Mouse (Mus musculus) MEL (cell line): Measurements from ENCODE around the gene Nuak2. TPM values are rescaled to one million over a fixed set of nuclear protein-coding genes. Genes with fewer than 3 reads are reported as not detected.

ENCODE experiments used
- DNase-seq: peaks from one replicate; pipeline ENCODE4 v3.0.0; 2011; ENCODE audit warnings: low read depth, low spot score
- H3K27ac ChIP-seq: 2 replicates; pipeline ENCODE4 v1.5.1; 2012; ENCODE audit warnings: low read depth, mild to moderate bottlenecking, control low read depth, low read length, moderate library complexity; ENCODE audit not compliant: control insufficient read depth
- H3K27me3 ChIP-seq, 2 experiments: fragments of 150-350 bp in 1 of 2; sonication (generic) in 1 of 2; 2 replicates each; pipeline ENCODE4 v1.6.1; 2012; ENCODE audit warnings: low read length in 2 of 2, mild to moderate bottlenecking in 2 of 2, improper control_type of control experiment in 1 of 2, moderate library complexity in 1 of 2; ENCODE audit not compliant: insufficient read depth in 2 of 2, control insufficient read depth in 1 of 2
- H3K36me3 ChIP-seq, 2 experiments: 2 replicates each; pipeline ENCODE4 v1.6.1; 2012 to 2014; ENCODE audit warnings: low read length in 2 of 2, improper control_type of control experiment in 1 of 2, inconsistent platforms in 1 of 2, mild to moderate bottlenecking in 1 of 2; ENCODE audit not compliant: insufficient read depth in 2 of 2, control insufficient read depth in 1 of 2
- H3K4me1 ChIP-seq, 2 experiments: fragments of 150-350 bp in 1 of 2; sonication (generic) in 1 of 2; 2 replicates each; pipeline ENCODE4 v1.6.1; 2012; ENCODE audit warnings: low read length in 2 of 2, improper control_type of control experiment in 1 of 2, mild to moderate bottlenecking in 1 of 2; ENCODE audit not compliant: insufficient read depth in 2 of 2, control insufficient read depth in 1 of 2
- H3K4me3 ChIP-seq, 2 experiments: fragments of 150-350 bp in 1 of 2; sonication (generic) in 1 of 2; 2 replicates each; pipeline ENCODE4 v1.5.1; 2012; ENCODE audit warnings: low read depth in 2 of 2, low read length in 2 of 2, mild to moderate bottlenecking in 2 of 2, moderate library complexity in 2 of 2, control low read depth in 1 of 2, improper control_type of control experiment in 1 of 2; ENCODE audit not compliant: control insufficient read depth in 1 of 2, insufficient read depth in 1 of 2
- H3K79me2 ChIP-seq: 2 replicates; pipeline ENCODE4 v1.6.1; 2012; ENCODE audit warnings: mild to moderate bottlenecking, low read length, moderate library complexity; ENCODE audit not compliant: control insufficient read depth, poor library complexity, insufficient read depth
- H3K9ac ChIP-seq: 2 replicates; pipeline ENCODE4 v1.6.1; 2012; ENCODE audit warnings: low read depth, mild to moderate bottlenecking, control low read depth, low read length, moderate library complexity; ENCODE audit not compliant: control insufficient read depth, poor library complexity, severe bottlenecking
- H3K9me3 ChIP-seq: fragments of 150-350 bp; sonication (generic); replicated peaks from 2 replicates; pipeline ENCODE4 v1.6.1; 2012; ENCODE audit warnings: mild to moderate bottlenecking, low read length, improper control_type of control experiment, moderate library complexity; ENCODE audit not compliant: insufficient read depth
- BHLHE40 ChIP-seq: IDR thresholded peaks from 2 replicates; pipeline ENCODE4 v1.6.1; 2012; ENCODE audit warnings: low read depth, mild to moderate bottlenecking, inconsistent platforms, low read length, improper control_type of control experiment, borderline replicate concordance
- E2F4 ChIP-seq: IDR thresholded peaks from 2 replicates; pipeline ENCODE4 v1.6.1; 2011; ENCODE audit warnings: low read depth, low read length, improper control_type of control experiment, borderline replicate concordance
- ETS1 ChIP-seq: IDR thresholded peaks from 2 replicates; pipeline ENCODE4 v1.6.1; 2012; ENCODE audit warnings: low read depth, mild to moderate bottlenecking, inconsistent platforms, low read length, improper control_type of control experiment, moderate library complexity
- HCFC1 ChIP-seq: IDR thresholded peaks from 2 replicates; pipeline ENCODE4 v1.6.1; 2012; ENCODE audit warnings: low read depth, mild to moderate bottlenecking, inconsistent platforms, low read length, improper control_type of control experiment, moderate library complexity
- JUND ChIP-seq: IDR thresholded peaks from 2 replicates; pipeline ENCODE4 v1.6.1; 2011; ENCODE audit warnings: low read depth, mild to moderate bottlenecking, improper control_type of control experiment, low read length
- KAT2A ChIP-seq: conservative IDR thresholded peaks from 2 replicates; pipeline ENCODE4 v1.6.1; 2012; ENCODE audit warnings: low read depth, low read length, improper control_type of control experiment, inconsistent platforms
- MAFK ChIP-seq: IDR thresholded peaks from 2 replicates; pipeline ENCODE4 v1.6.1; 2011; ENCODE audit warnings: low read depth, mild to moderate bottlenecking, low read length, improper control_type of control experiment, borderline replicate concordance
- MAX ChIP-seq: IDR thresholded peaks from 2 replicates; pipeline ENCODE4 v1.6.1; 2011; ENCODE audit warnings: low read length, improper control_type of control experiment
- MAZ ChIP-seq: IDR thresholded peaks from 2 replicates; pipeline ENCODE4 v1.6.1; 2012; ENCODE audit warnings: low read depth, mild to moderate bottlenecking, inconsistent platforms, low read length, improper control_type of control experiment
- MXI1 ChIP-seq: IDR thresholded peaks from 2 replicates; pipeline ENCODE4 v1.6.1; 2011; ENCODE audit warnings: mild to moderate bottlenecking, low read depth, low read length, improper control_type of control experiment
- MYB ChIP-seq: IDR thresholded peaks from 2 replicates; pipeline ENCODE4 v1.6.1; 2011; ENCODE audit warnings: mild to moderate bottlenecking, low read depth, low read length, improper control_type of control experiment
- MYC ChIP-seq: IDR thresholded peaks from 2 replicates; pipeline ENCODE4 v1.6.1; 2011; ENCODE audit warnings: low read depth, mild to moderate bottlenecking, low read length, improper control_type of control experiment, moderate library complexity
- NRF1 ChIP-seq: IDR thresholded peaks from 2 replicates; pipeline ENCODE4 v1.6.1; 2014; ENCODE audit warnings: low read depth, mild to moderate bottlenecking, inconsistent platforms, low read length, improper control_type of control experiment, moderate library complexity; ENCODE audit not compliant: poor library complexity, insufficient read depth, severe bottlenecking
- POLR2A ChIP-seq, 2 experiments: IDR thresholded peaks; 2 replicates each; pipeline ENCODE4 v1.6.1; 2011 to 2012; ENCODE audit warnings: low read length in 2 of 2, mild to moderate bottlenecking in 2 of 2, control low read depth in 1 of 2, improper control_type of control experiment in 1 of 2, low read depth in 1 of 2, moderate library complexity in 1 of 2; ENCODE audit not compliant: control insufficient read depth in 1 of 2, insufficient read depth in 1 of 2, poor library complexity in 1 of 2
- POLR2AphosphoS2 ChIP-seq: IDR thresholded peaks from 2 replicates; pipeline ENCODE4 v1.6.1; 2011; ENCODE audit warnings: low read length, improper control_type of control experiment
- POLR2AphosphoS5 ChIP-seq: IDR thresholded peaks from 2 replicates; pipeline ENCODE4 v1.6.1; 2012; ENCODE audit warnings: low read depth, borderline replicate concordance, mild to moderate bottlenecking, inconsistent platforms, low read length, moderate library complexity, mixed read lengths
- RCOR1 ChIP-seq: IDR thresholded peaks from 2 replicates; pipeline ENCODE4 v1.6.1; 2012; ENCODE audit warnings: low read depth, mild to moderate bottlenecking, inconsistent platforms, low read length, improper control_type of control experiment
- SIN3A ChIP-seq: IDR thresholded peaks from 2 replicates; pipeline ENCODE4 v1.6.1; 2012; ENCODE audit warnings: low read length, improper control_type of control experiment, inconsistent platforms
- TAL1 ChIP-seq: IDR thresholded peaks from 2 replicates; pipeline ENCODE4 v1.6.1; 2012; ENCODE audit warnings: mild to moderate bottlenecking, inconsistent platforms, low read length, moderate library complexity, mixed read lengths
- UBTF ChIP-seq: IDR thresholded peaks from 2 replicates; pipeline ENCODE4 v1.6.1; 2012; ENCODE audit warnings: low read depth, mild to moderate bottlenecking, inconsistent platforms, low read length, improper control_type of control experiment, moderate library complexity, borderline replicate concordance; ENCODE audit not compliant: insufficient read depth
- USF1 ChIP-seq: IDR thresholded peaks from 2 replicates; pipeline ENCODE4 v1.6.1; 2014; ENCODE audit warnings: low read depth, mild to moderate bottlenecking, inconsistent platforms, low read length, improper control_type of control experiment, moderate library complexity
- USF2 ChIP-seq, 2 experiments: IDR thresholded peaks; 2 replicates each; pipeline ENCODE4 v1.6.1; 2011 to 2012; ENCODE audit warnings: improper control_type of control experiment in 2 of 2, low read length in 2 of 2, borderline replicate concordance in 1 of 2, inconsistent platforms in 1 of 2, low read depth in 1 of 2, mild to moderate bottlenecking in 1 of 2; ENCODE audit not compliant: insufficient read depth in 1 of 2
- ZC3H11A ChIP-seq: IDR thresholded peaks from 2 replicates; pipeline ENCODE4 v1.6.1; 2012; ENCODE audit warnings: low read depth, mild to moderate bottlenecking, inconsistent platforms, low read length, improper control_type of control experiment
- ZMIZ1 ChIP-seq: IDR thresholded peaks from 2 replicates; pipeline ENCODE4 v1.6.1; 2012; ENCODE audit warnings: low read depth, mild to moderate bottlenecking, inconsistent platforms, low read length, improper control_type of control experiment, moderate library complexity
- polyA plus RNA-seq, 2 experiments: library from polyadenylated mRNA; stranded (reverse) in 1 of 2; unstranded in 1 of 2; fragments of >175 nt in 1 of 2; fragments of >200 nt in 1 of 2; gene quantifications; 2 replicates each; pipeline versions ENCODE4 v1.2.1 to v1.2.4; 2012; ENCODE audit warnings: low replicate concordance in 2 of 2, low read depth in 1 of 2; ENCODE audit not compliant: insufficient read length in 2 of 2, insufficient read depth in 1 of 2, missing spikeins in 1 of 2
- total RNA-seq: library from RNA; depleted of rRNA; stranded (reverse); fragments of 300-350 nt; gene quantifications from 2 replicates; pipeline ENCODE4 v1.2.3, GENCODE M21; 2012

The Nuak2 gene
- total and polyA plus RNA-seq, 3 experiments: 3.0 to 3.2 TPM; not detected in 1

- H3K9me3 ChIP-seq: no peaks in the 10 kb centered on the region
- no peak for DNase-seq
- H3K36me3 ChIP-seq: no peaks in the 10 kb centered on the region
- H3K27ac ChIP-seq: no peak overlapping the region
- no peak overlapping the region for H3K9ac ChIP-seq
- H3K4me1 ChIP-seq: no peaks in the 10 kb centered on the region
- TF ChIP-seq POLR2AphosphoS5: no peak
- TF ChIP-seq SIN3A: no peak
- TF ChIP-seq ETS1: no peak
- TF ChIP-seq ZC3H11A: no peak
- TF ChIP-seq POLR2AphosphoS2: no peak
- no peak for TF ChIP-seq USF1
- H3K4me3 ChIP-seq: no peak overlapping the region
- no peaks in the 10 kb centered on the region; a peak in 1 of 4 replicates for H3K27me3 ChIP-seq
- no peaks in the 10 kb centered on the region for H3K79me2 ChIP-seq
These were observed 44.7 kb upstream of the Nuak2 start for GRCm38 (mm10) chr1:132271237-132271636.

GRCm38 (mm10) chr1:132276694-132277093 lies 39.2 kb upstream of the Nuak2 start:
- Histone ChIP-seq H3K27me3 (peaks cover 5 to 8% of the 10 kb centered on the region in 2 experiments; a peak in 2 of 4 replicates), H3K4me3 (no peak overlapping the region), H3K9me3 (no peaks in the 10 kb centered on the region), H3K79me2 (no peaks in the 10 kb centered on the region), H3K36me3 (no peaks in the 10 kb centered on the region), H3K27ac (no peak overlapping the region), H3K4me1 (no peaks in the 10 kb centered on the region), H3K9ac (no peak overlapping the region)
- no peak for DNase-seq
- TF ChIP-seq ETS1: no peak
- TF ChIP-seq POLR2A (IDR thresholded peaks at IDR 0.05; ENCODE audit: control insufficient read depth in 1 of 2, insufficient read depth in 1 of 2, low read depth in 1 of 2, low read length in 2 of 2, poor library complexity in 1 of 2): no peak
- no peak for TF ChIP-seq RCOR1
- TF ChIP-seq BHLHE40: no peak
- no peak for TF ChIP-seq USF2 (IDR thresholded peaks at IDR 0.05; ENCODE audit: borderline replicate concordance in 1 of 2, insufficient read depth in 1 of 2, low read depth in 1 of 2, low read length in 2 of 2)
- TF ChIP-seq TAL1: no peak
- no peak for TF ChIP-seq MAX
- TF ChIP-seq NRF1: no peak
- no peak for TF ChIP-seq MXI1
- TF ChIP-seq MAFK: no peak
- TF ChIP-seq USF1: no peak
- no peak for TF ChIP-seq ZMIZ1

- Histone ChIP-seq H3K9ac (no peak overlapping the region), H3K4me1 (no peaks in the 10 kb centered on the region), H3K9me3 (no peaks in the 10 kb centered on the region), H3K79me2 (no peaks in the 10 kb centered on the region), H3K36me3 (no peaks in the 10 kb centered on the region), H3K27ac (no peak overlapping the region), H3K27me3 (peaks cover 5 to 8% of the 10 kb centered on the region in 2 experiments; a peak in 2 of 4 replicates), H3K4me3 (no peak overlapping the region)
- TF ChIP-seq ZC3H11A (no peak), POLR2AphosphoS5 (no peak), RCOR1 (no peak), POLR2A (IDR thresholded peaks at IDR 0.05; ENCODE audit: control insufficient read depth in 1 of 2, insufficient read depth in 1 of 2, low read depth in 1 of 2, low read length in 2 of 2, poor library complexity in 1 of 2) (no peak), MAX (no peak), E2F4 (no peak), ZMIZ1 (no peak), MYB (no peak), MYC (no peak), POLR2AphosphoS2 (no peak), KAT2A (no peak), MAZ (no peak), JUND (no peak), HCFC1 (no peak), UBTF (no peak)
- no peak for DNase-seq
These were observed 38.8 kb upstream of the Nuak2 start for GRCm38 (mm10) chr1:132277124-132277523.
